Mouse (Mus musculus) hematopoietic stem cell, adult 5-6 weeks (primary cell): Measurements from ENCODE around the gene Rabep1. TPM values are rescaled to one million over a fixed set of nuclear protein-coding genes. Genes with fewer than 3 reads are reported as not detected.
"Not testable (repeated sequence)": the region's sequence is repeated elsewhere in the genome, so short reads cannot be mapped to it uniquely, and the experiment has no call there.

Source experiments
- ATAC-seq, 2 experiments: fragments of 125-278 bp in 1 of 2; replicated peaks in 1 of 2; 2 replicates each; pipeline ENCODE4 v1.8.0; 2016 to 2017; ENCODE audit warnings: inconsistent platforms in 2 of 2, mild to moderate bottlenecking in 2 of 2, moderate number of reproducible peaks in 2 of 2, low read depth in 1 of 2, moderate TSS enrichment in 1 of 2; ENCODE audit not compliant: low FRiP score in 2 of 2, poor library complexity in 2 of 2, severe bottlenecking in 2 of 2, insufficient read depth in 1 of 2, low TSS enrichment in 1 of 2
- total RNA-seq: library from RNA; stranded (forward); fragments of 172-1452, 232-1000 nt; gene quantifications from 2 replicates; pipeline ENCODE4 v1.2.3, GENCODE M21; 2017

The Rabep1 gene
- total RNA-seq, 1 experiment from 2014 or later: 75.9 TPM

- ATAC-seq: no peak
Measured at GRCm38 (mm10) chr11:70869811-70870210, 25.2 kb downstream of the Rabep1 start.

GRCm38 (mm10) chr11:70870407-70870806 is 25.8 kb downstream of the Rabep1 start:
- ATAC-seq: no peak

- no peak for ATAC-seq
Measured at GRCm38 (mm10) chr11:70871110-70871509, 26.5 kb downstream of the Rabep1 start.

- ATAC-seq: no peak
Measured at GRCm38 (mm10) chr11:70871766-70872330, 27.3 kb downstream of the Rabep1 start.

GRCm38 (mm10) chr11:70873846-70874613 is 29.5 kb downstream of the Rabep1 start:
- no peak for ATAC-seq

GRCm38 (mm10) chr11:70877670-70878069 is 33.1 kb downstream of the Rabep1 start:
- ATAC-seq: no peak

GRCm38 (mm10) chr11:70882905-70883430 is 38.4 kb downstream of the Rabep1 start:
- no peak for ATAC-seq

GRCm38 (mm10) chr11:70890643-70891042 is 46.1 kb downstream of the Rabep1 start:
- no peak for ATAC-seq

GRCm38 (mm10) chr11:70891616-70892015 is 47.0 kb downstream of the Rabep1 start:
- peak; percentile 29 to 56; a peak in 1 of 4 replicates for ATAC-seq

GRCm38 (mm10) chr11:70897680-70898079 is 53.1 kb downstream of the Rabep1 start:
- ATAC-seq: no peak

GRCm38 (mm10) chr11:70898182-70898581 is 53.6 kb downstream of the Rabep1 start:
- not testable (repeated sequence) for ATAC-seq

- ATAC-seq: no peak
Measured at GRCm38 (mm10) chr11:70906681-70907080, 62.1 kb downstream of the Rabep1 start.

- ATAC-seq: no peak
Measured at GRCm38 (mm10) chr11:70911323-70911722, 66.7 kb downstream of the Rabep1 start.

- ATAC-seq: no peak
Measured at GRCm38 (mm10) chr11:70911920-70912319, 67.3 kb downstream of the Rabep1 start.

- ATAC-seq: no peak
Measured at GRCm38 (mm10) chr11:70917896-70918295, 73.3 kb downstream of the Rabep1 start.

GRCm38 (mm10) chr11:70919524-70919923 is 74.9 kb downstream of the Rabep1 start:
- ATAC-seq: no peak

- no peak for ATAC-seq
Measured at GRCm38 (mm10) chr11:70931461-70931860, 86.9 kb downstream of the Rabep1 start.

- ATAC-seq: no peak
Measured at GRCm38 (mm10) chr11:70935316-70935715, 90.7 kb downstream of the Rabep1 start.

GRCm38 (mm10) chr11:70942596-70942995 is 98.0 kb downstream of the Rabep1 start:
- no peak for ATAC-seq
